Mouse (Mus musculus): ENCODE results near the gene Stk32c. TPM values are rescaled to one million over a fixed set of nuclear protein-coding genes. Genes with fewer than 3 reads are reported as not detected.

Gene Stk32c
- total and polyA plus RNA-seq, 3 experiments = 0.21 TPM; not detected in 2

DNA sequence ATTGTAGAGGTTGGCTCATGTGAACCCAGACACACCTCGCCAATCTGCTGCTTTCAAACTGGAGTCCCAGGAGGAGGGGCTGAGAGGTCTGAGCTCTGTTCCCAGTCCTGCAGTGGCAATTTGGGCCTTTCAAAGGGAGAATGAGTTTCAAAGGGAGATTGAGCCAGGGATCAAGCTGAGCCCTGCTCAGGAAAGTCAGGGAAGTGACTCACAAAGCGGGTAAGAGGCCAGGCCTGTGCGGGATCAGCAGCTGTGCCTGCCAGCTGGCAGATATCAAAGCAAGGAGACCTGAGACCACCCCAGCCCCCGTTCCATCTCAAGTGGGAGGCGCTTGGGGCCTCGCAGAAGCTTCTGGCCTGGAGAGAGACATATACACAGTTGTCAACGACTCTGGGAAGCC lies 135.8 kb downstream of the Stk32c start:
- Histone ChIP-seq H3K79me2 (ENCODE audit: control insufficient read depth, insufficient read depth, low read length, poor library complexity) (no peaks in the 10 kb centered on the region), H3K4me3 (ENCODE audit: control insufficient read depth in 1 of 2, insufficient read depth in 1 of 2, low read depth in 2 of 2, low read length in 2 of 2) (no peak overlapping the region), H3K9ac (ENCODE audit: control insufficient read depth, low read depth, low read length, poor library complexity, severe bottlenecking) (no peak overlapping the region), H3K27me3 (ENCODE audit: control insufficient read depth in 1 of 2, insufficient read depth in 2 of 2, low read length in 2 of 2) (no peaks in the 10 kb centered on the region), H3K36me3 (ENCODE audit: control insufficient read depth in 1 of 2, insufficient read depth in 2 of 2, low read length in 2 of 2) (no peaks in the 10 kb centered on the region), H3K4me1 (ENCODE audit: control insufficient read depth in 1 of 2, insufficient read depth in 2 of 2, low read length in 2 of 2) (no peaks in the 10 kb centered on the region), H3K9me3 (replicated peaks; ENCODE audit: insufficient read depth, low read length) (no peaks in the 10 kb centered on the region), H3K27ac (ENCODE audit: control insufficient read depth, low read depth, low read length) (no peak overlapping the region)
- no peak for TF ChIP-seq UBTF (IDR thresholded peaks at IDR 0.05; ENCODE audit: borderline replicate concordance, insufficient read depth, low read depth, low read length)
- no peak for TF ChIP-seq MAFK (IDR thresholded peaks at IDR 0.05; ENCODE audit: borderline replicate concordance, low read depth, low read length)
- no peak for TF ChIP-seq E2F4 (IDR thresholded peaks at IDR 0.05; ENCODE audit: borderline replicate concordance, low read depth, low read length)
- no peak for TF ChIP-seq USF1 (IDR thresholded peaks at IDR 0.05; ENCODE audit: low read depth, low read length)
- no peak for TF ChIP-seq HCFC1 (IDR thresholded peaks at IDR 0.05; ENCODE audit: low read depth, low read length)
- TF ChIP-seq RAD21 (IDR thresholded peaks at IDR 0.05; ENCODE audit: low read depth, low read length) = no peak
- no peak for TF ChIP-seq ZMIZ1 (IDR thresholded peaks at IDR 0.05; ENCODE audit: low read depth, low read length)
- no peak for TF ChIP-seq MAX (IDR thresholded peaks at IDR 0.05; ENCODE audit: low read length)
- TF ChIP-seq POLR2AphosphoS5 (IDR thresholded peaks at IDR 0.05; ENCODE audit: borderline replicate concordance, low read depth, low read length) = no peak
- TF ChIP-seq EP300 (IDR thresholded peaks at IDR 0.05; ENCODE audit: low read depth in 1 of 2, low read length in 2 of 2) = no peak
- no peak for TF ChIP-seq NELFE (IDR thresholded peaks at IDR 0.05; ENCODE audit: low read depth, low read length)
- TF ChIP-seq USF2 (IDR thresholded peaks at IDR 0.05; ENCODE audit: borderline replicate concordance in 1 of 2, insufficient read depth in 1 of 2, low read depth in 1 of 2, low read length in 2 of 2) = no peak
- no peak for TF ChIP-seq JUND (IDR thresholded peaks at IDR 0.05; ENCODE audit: low read depth, low read length)
- TF ChIP-seq CTCF (IDR thresholded peaks at IDR 0.05 in 2 of 3, conservative IDR thresholded peaks at IDR 0.05 in 1 of 3; ENCODE audit: control insufficient read depth in 1 of 3, insufficient read depth in 1 of 3, low read depth in 2 of 3, low read length in 3 of 3, poor library complexity in 1 of 3, severe bottlenecking in 1 of 3) = no peak
- TF ChIP-seq POLR2AphosphoS2 (IDR thresholded peaks at IDR 0.05; ENCODE audit: low read length) = no peak
- DNase-seq (ENCODE audit: low read depth, low spot score) = no peak

DNA sequence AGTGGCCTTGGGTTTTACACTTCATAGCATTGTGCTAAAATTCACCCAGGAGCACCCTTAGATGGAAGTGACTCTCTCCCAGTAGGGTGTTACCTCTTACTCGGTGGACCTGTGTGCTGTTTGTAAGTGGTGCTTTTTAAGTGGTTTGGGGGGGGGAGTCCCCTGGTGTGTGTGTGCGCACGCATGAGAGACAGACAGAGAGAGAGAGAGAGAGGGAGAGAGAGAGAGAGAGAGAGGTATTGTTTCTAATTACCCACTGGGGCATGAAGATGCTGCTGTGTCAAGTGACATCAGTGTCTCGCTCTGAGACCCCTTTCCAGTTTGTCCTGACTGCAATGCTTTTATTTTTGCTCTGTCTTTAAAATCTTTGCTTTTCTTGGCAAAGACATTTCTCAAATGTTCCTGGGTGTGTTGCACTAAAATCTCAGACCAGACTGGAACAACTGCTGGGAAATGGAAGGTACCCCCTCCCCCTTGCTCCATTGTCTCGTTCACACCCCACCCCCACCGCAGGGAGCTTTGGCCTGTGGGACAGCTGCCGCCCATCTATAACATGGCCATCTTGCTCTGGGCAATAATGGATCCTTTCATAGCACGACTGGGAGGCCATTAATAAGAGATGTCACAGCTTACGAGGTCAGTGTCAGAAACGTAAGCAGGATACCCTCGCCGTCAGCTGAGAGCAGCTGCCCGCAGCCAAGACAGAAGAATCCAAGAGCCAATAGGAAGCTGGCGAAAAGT lies 137.9 kb downstream of the Stk32c start:
- no peaks in the 10 kb centered on the region for H3K9me3 ChIP-seq (replicated peaks; ENCODE audit: insufficient read depth, low read length)
- no peak for DNase-seq (ENCODE audit: low read depth, low spot score)
- H3K79me2 ChIP-seq (ENCODE audit: control insufficient read depth, insufficient read depth, low read length, poor library complexity) = no peaks in the 10 kb centered on the region
- no peak overlapping the region for H3K4me3 ChIP-seq (ENCODE audit: control insufficient read depth in 1 of 2, insufficient read depth in 1 of 2, low read depth in 2 of 2, low read length in 2 of 2)
- H3K36me3 ChIP-seq (ENCODE audit: control insufficient read depth in 1 of 2, insufficient read depth in 2 of 2, low read length in 2 of 2) = no peaks in the 10 kb centered on the region
- H3K27ac ChIP-seq (ENCODE audit: control insufficient read depth, low read depth, low read length) = no peak overlapping the region
- H3K27me3 ChIP-seq (ENCODE audit: control insufficient read depth in 1 of 2, insufficient read depth in 2 of 2, low read length in 2 of 2) = no peaks in the 10 kb centered on the region
- no peaks in the 10 kb centered on the region for H3K4me1 ChIP-seq (ENCODE audit: control insufficient read depth in 1 of 2, insufficient read depth in 2 of 2, low read length in 2 of 2)
- H3K9ac ChIP-seq (ENCODE audit: control insufficient read depth, low read depth, low read length, poor library complexity, severe bottlenecking) = no peak overlapping the region
- TF ChIP-seq TBP (IDR thresholded peaks at IDR 0.05; ENCODE audit: low read depth, low read length) (no peak), SMC3 (IDR thresholded peaks at IDR 0.05; ENCODE audit: low read depth, low read length) (no peak), TAL1 (IDR thresholded peaks at IDR 0.05; ENCODE audit: low read length) (no peak), POLR2AphosphoS2 (IDR thresholded peaks at IDR 0.05; ENCODE audit: low read length) (no peak), POLR2AphosphoS5 (IDR thresholded peaks at IDR 0.05; ENCODE audit: borderline replicate concordance, low read depth, low read length) (no peak), MAX (IDR thresholded peaks at IDR 0.05; ENCODE audit: low read length) (no peak), NELFE (IDR thresholded peaks at IDR 0.05; ENCODE audit: low read depth, low read length) (no peak), SIN3A (IDR thresholded peaks at IDR 0.05; ENCODE audit: low read length) (no peak), GABPA (IDR thresholded peaks at IDR 0.05; ENCODE audit: low read depth, low read length) (no peak), ZMIZ1 (IDR thresholded peaks at IDR 0.05; ENCODE audit: low read depth, low read length) (no peak)

Data from MEL (cell line).